Mouse (Mus musculus) c-Kit-positive CD71-negative TER-119-negative erythroid progenitor cells, embryonic 14.5 days (primary cell): Measurements from ENCODE around the gene Samd4.

Source experiments
- DNase-seq: peaks from one replicate; pipeline ENCODE4 v3.0.0-alpha.2; 2013; ENCODE audit warnings: low read depth

Samd4 gene

DNA sequence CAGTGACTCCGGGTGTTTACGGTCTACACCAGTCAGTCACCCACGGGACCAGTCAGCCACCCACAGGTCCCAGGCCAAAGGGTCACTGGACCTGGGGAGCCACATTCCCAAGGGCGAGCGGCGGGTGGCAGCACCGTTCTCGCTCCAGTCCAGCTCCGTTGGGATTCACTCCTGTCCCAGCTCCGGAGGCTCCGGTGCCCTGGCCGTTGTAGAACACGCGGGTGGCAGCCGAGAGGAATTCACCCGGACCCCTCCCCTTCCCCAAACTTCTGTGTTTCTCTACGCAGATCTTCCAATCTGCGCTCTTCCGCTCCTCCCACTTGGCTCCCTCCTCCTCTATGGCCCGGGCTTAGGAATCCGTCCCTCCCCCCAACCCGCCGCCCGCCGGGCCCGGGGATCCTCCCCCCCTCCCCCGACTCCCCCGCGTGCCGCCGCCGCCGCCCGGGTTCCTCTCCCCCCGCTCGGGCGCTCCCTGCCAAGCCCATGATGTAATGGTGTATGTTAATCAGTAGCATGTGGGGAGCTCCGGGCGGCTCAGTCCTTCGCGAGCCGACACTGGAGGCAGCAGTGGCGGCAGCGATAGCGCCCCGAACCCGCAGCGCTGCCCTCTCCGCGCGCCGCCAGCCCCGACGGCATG lies at the start of gene Samd4:
TSS of gene Samd4 (plus strand) at position 424 of the 637 bp plus-strand sequence.
- DNase-seq = no peak

DNA sequence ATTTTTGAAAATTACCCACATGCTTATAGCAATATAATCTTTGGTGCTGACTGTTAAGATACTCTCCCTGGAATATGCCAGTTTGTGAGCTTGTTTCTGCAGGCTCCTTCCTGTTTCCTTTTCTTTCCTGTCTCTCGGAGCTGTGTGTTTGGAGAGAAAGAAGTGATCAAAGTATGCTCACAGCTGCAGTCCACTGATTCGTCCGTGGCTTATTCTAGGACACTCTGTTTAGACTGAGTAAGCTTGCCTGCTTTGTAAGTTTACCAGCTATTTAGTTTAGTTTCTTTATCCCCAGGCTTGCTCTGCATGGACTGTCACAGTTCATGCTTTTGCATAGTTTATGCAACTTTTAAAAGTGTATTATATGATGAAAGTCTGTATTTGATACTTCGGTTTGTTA lies 43.3 kb upstream of the Samd4 start:
- no peak for DNase-seq

DNA sequence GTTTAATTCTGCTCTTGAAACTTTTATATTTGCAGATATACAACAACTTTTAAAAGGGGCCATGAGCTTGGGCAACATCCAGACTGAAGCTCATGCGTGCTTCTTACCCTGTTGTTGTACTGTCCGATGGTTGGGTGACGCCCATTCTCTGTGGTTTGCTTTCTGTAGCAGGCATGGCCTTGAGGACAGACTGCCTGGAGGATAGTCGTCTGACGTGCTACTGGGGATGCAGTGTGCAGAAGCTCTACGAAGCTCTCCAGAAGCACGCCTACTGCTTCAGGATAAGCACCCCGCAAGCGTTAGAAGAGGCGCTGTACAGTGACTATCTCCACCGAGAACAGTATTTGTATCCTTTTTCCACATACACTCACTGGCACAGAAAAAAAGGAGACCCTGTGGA lies 36.9 kb upstream of the Samd4 start:
- DNase-seq = no peak

DNA sequence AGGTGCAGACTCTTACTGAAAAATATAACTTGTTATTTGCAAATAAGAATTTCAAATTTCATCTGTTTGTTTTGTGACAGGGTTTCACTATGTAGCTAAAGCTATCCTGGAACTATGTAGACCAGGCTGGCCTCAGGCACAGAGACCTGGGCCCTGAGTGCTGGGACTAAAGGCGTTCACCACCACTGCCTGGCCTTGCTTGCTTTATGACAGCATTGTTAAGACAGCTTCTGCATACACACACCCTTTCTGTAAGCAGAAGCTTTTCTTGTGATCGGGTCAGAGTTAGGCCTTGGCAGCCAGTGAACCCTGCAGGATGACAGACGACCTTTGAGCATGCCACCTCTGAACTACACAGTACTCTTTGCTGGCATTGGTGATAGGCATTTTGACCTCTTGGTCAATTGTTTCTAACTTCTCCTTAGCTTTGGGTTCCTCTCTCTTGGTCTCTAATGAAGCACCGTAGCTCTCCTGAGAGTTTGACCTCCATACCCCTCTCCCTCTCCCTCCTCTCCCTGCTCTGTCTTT lies 34.5 kb upstream of the Samd4 start:
- DNase-seq = no peak

DNA sequence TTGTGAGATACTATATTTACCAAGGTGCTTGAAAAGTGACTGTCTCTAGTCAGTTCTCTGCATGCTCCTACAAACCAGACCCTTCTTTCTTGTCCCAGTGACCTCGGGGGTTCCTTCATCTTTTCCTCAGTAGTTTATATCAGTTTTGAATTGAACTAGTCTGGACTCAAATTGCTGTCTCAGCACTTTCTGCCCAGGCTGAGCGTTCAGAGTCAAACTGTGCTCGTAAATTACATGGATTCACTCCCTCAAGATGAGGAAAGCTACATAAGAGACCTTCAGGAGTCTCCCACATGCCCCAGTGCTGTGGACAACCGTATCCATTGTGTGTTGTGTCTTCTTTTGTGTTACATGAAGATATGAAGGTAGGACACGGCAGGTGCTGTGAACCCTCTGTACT lies 33.9 kb upstream of the Samd4 start:
- DNase-seq = no peak

DNA sequence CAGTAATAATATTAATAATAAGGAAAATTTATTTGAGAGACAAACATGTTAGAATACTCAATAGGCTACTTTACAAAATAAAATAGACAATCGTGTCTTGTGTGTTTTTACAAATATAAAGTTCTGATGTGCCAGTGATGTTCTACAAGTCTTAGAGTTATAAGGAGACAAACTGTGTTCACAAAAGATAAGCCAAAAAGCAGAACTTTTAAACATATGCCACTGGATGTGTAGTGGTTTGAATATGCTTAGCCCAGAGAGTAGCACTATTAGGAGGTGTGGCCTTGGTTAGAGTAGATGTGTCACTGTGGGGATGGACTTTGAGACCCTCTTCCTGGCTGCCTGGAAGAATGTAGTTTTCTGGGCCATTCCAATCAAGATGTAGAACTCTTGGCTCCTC lies 32.9 kb upstream of the Samd4 start:
- DNase-seq = no peak

DNA sequence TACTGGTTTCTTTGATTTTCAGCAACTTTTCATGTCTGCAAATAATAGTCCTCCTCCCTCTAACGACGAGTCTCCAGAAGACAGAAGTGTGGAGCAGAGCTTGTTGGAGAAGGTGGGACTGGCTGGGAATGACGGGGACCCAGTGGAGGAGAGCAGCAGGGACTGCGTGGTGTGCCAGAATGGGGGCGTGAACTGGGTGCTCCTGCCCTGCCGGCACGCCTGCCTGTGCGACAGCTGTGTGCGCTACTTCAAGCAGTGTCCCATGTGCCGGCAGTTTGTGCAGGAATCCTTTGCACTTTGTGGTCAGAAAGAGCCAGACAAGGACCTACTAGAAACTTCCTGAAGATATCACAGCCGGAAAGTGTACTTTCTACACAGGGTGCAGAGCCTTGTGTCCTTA lies 29.0 kb upstream of the Samd4 start:
- no peak for DNase-seq

DNA sequence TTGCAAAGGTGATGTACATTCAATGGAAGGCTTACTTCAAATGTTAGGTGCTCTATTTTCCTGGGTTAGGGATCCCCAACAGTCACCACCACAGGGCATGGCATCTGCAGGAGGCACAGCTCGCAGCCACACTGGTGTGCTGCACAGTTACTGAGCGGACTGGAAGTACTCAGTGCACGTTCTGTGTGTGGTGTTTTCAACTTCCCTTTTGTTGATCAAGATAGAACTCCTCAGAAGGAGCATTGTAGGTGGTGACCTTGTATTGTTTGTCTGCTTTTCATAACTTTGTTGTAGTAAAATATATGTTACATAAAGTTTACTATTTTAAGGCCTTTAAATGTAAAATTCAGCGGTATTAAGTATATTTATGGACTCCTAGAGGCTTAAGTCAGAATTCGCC lies 19.7 kb upstream of the Samd4 start:
- no peak for DNase-seq

DNA sequence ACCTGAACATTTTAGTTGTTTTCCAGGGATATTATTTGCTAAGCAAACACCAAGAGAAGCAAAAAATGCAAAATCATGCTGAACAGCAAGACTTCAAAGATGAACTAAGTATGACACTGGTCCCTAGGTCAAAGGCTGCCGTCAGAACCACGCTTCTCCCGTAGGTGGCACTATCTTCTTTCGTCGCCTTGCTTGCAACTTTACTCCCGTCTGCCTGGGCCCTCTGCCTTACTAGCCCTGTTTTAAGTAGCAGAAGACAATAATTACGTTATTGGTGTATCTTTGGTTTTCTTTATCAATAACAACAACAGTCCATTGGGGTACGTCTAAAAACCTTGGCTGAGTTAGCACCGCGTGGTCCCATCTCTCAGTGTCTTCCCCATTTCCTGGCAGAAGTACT lies 1.7 kb upstream of the Samd4 start:
- peak; percentile 50 for DNase-seq

DNA sequence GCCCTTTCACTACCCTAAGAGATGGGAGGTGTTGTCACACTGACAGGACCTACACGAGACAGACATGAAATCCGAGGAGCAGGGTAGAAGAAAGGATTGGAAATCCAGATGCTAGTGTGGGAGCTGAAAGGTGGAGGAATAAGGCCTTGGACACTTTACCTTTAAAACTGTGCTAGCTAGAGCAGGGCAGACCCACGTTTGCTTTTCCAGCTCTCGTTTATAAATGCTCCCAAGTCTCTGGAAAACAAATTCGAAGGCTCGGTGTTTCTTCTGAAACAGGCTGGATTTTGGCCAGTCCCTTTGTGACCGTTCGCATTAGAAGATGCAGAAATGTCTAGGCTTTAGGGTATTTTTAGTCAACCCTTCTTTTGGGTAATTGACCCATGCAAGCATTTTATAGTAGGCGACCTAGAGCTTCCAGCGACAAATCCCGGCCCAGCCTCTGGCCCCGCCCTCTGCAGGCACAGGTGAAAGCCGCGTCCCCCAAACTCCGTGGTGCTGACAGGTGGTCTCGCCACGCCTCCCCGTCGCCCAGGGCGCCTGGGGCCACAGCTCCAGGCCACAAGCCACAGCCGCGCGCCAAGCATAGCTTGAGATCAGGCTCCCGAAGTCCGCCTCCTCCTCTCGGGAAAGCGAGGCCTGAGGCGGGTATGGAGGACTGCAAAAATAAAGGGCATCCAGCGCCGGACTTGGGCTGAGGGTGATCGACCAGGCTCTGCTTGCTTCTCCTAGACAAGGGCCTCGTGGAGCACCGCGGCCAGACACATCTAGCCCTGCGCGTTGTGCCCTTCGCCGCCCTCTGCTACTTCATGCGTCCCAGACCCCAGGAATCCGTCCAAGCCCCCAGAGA lies 848 bp upstream of the Samd4 start:
- DNase-seq = no peak

DNA sequence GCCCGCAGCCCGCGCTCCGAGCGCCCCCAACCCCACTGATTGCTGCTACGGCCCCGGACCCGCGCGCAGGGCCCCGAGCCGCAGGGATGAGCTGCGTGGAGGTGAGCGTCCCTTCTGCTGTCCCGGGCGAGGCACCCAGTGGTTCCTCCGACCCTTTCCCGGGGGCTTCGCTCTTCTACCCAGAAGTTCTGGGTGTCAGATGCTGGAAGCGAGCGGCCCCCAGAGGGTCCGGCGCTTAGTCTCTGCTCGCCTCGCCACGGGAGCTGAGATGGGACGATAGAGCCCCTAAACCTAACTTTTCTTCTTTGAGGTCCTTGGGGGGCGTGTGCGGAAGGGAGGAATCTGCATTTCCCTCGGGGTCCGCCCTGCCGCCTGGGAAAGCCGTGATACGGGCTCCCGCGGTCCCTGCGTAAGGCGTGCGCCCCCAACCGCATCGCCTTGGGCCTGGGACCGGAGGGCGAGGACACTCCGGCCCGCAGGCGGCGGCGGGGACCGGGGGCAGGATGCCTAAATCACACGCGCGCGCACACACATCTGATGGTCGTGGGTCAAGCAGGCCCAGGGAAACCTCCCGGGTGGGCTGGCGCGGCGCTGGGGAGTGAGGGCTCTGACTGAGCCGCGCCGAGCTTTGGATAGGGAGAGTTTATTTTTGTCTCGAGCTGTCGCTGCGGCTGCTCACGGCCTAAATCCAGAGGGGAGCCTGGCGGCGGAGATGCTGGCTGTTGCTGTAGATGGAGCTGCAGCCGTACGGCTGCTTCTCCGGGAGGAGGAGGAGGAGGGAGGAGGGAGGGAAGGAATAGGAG lies 615 bp downstream of the Samd4 start:
- DNase-seq = no peak

DNA sequence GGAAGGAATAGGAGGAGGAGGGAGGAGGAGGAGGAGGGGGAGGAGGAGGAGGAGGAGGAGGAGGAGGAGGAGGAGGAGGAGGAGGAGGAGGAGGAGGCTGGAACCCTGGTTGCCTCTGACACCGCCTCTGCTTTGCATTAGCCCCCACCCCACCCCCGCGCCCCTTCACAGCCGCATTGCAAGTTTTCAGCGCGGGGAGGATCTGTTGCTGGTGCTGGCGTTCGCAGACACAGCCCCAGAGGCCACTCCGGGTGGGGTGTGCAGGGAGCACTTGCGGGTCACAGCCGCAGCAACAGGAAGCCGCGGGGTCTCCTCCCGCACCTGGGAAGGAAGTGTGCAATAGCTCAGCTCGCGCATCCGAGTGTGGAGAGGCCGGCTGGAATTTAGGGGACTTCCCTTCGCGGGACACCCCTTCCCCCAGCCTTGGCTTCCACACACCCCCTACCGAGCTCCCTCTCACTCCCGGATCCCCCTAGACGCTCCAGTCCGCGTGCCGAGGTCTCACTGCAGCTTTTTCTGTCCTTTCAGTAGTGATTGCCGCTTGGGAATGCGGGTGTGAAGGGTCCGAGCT lies 1.3 kb downstream of the Samd4 start:
- no peak for DNase-seq

DNA sequence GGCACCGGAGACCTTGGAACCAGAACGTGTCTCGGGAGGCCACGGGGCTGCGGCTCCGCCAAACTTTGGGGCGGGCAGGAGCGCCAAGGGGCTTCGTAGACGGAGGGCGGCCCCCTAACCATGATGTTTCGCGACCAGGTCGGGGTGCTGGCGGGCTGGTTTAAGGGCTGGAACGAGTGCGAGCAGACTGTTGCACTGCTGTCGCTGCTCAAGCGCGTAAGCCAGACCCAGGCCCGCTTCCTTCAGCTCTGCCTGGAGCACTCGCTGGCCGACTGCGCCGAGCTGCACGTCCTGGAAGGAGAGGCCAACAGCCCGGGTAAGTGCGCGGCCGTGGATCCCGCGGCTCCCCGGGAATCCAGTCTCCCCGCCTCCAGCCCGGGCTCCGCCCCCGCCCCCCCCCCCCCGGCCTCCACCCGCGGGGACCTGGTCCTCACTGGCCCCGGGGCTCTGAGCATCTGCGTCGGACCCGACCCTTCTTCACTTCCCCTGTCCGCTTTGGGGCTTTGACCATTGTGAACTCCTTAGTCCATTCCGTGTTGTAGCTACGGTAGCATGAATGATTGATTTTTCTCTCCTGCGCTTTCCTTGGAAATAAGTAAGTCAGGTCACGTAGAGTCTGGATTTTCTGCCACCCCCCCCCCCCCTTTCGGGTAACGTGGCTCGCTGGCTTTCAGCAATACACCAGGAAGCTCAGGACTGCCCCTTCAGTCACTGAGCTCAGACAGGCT lies 2.2 kb downstream of the Samd4 start:
- no peak for DNase-seq

DNA sequence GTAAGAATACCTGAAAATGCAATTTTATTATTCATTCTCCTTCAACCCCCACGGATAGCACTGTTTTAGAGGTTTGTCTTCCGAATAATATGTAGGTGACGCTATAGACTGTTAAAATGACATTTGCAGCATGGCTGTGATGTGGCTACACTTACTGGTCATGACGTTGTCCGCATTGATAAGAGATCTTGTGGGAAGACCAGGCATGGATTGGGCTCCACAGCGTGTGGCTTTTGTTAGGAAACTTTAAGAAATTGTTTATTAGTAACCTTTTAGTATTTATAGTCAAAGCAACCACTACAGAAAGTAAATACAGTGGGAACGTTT lies 2.7 kb downstream of the Samd4 start:
- no peak for DNase-seq

DNA sequence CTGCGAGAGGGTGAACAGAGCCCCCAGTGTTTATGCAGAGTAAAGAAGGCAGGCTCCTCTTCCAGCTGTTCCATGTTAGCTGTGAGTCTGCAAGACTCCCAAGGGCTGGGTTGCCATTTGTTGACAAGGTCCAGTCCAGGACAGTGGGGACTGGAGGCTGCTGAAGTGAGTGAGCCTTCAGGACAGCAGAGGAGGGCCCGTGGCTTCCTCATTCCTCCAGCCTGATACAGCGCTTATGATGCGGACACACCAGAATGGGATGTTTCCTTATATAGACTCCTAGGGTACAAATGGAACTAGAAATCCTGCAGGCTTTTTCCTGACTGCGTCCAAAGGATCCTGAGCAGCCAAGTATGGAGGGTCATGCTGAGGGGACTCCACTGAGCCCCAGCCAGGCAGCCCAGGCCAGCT lies 3.2 kb downstream of the Samd4 start:
- no peak for DNase-seq

DNA sequence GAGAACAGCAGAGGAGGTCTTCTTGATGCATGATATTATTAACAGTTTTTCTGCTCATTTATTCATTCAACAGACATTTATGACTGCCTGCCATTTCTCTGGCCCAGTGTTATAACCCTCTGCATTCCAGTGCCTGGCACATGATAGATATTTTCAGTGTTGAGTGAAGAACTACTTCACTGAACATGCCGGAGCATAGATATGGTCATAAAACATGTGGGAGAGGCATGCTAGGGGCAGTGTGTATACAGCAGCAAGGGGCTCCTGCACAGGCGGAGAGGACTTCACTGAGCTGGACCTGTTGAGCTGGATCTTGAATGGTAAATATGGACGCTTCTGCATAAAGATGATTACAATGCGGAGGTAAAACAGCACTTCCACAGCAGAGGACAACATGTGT lies 6.4 kb downstream of the Samd4 start:
- no peak for DNase-seq

DNA sequence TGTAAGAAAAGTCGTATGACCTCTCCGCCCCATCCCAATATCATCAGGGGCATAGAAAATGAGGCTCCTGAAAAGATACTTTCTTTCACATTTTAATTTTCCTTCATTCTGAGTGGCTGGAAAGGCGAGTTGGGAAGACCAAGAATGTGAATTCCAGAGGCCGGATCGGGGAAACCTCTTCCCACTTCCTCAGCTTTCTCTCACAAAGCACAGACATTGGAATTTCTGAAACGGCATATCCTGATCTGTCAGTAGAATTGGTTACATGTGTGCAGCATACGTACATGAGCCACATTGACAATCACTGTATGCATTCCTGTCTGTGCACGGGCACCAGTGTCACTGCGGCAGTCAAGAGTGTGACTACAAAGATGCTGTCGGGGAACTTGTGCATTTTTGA lies 11.3 kb downstream of the Samd4 start:
- DNase-seq = no peak

DNA sequence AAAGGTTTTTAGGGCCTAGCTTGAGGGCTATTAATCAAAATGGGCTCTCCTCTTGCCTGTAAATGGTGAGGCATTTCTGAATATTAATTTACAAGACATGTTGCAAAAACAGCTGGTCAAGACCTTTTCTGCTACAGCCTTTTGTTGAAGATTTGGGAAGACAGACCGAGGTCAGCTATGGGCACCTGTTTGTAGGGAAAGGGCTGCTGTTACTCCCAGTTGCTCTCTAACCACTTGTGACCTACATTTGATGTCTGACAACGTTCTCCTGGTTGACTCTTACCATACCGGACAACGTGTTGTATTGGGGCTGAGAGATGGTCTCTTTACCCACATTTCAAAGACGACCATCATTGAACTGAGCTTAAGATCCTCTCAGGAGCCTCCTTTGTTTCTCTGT lies 15.3 kb downstream of the Samd4 start:
- DNase-seq = no peak

DNA sequence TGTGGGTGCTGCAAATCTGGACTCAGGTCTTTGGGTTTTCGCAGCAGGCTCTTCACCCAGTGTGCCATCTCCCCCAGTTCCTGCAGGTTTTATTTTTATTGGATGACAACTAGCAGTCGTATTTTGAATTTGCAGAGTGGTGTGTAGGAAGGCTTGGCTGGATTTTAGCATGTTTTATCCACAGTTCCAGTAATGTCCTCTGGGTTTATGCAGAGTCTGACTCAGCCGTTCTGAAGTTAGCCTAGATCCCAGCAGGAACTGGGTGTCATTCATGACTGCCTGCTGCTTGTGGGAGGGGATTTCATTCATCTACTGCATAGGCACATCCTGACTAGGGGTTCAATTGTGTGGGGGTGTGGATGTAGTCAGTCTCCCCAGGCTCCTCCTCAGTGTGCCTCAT lies 16.0 kb downstream of the Samd4 start:
- DNase-seq = no peak

DNA sequence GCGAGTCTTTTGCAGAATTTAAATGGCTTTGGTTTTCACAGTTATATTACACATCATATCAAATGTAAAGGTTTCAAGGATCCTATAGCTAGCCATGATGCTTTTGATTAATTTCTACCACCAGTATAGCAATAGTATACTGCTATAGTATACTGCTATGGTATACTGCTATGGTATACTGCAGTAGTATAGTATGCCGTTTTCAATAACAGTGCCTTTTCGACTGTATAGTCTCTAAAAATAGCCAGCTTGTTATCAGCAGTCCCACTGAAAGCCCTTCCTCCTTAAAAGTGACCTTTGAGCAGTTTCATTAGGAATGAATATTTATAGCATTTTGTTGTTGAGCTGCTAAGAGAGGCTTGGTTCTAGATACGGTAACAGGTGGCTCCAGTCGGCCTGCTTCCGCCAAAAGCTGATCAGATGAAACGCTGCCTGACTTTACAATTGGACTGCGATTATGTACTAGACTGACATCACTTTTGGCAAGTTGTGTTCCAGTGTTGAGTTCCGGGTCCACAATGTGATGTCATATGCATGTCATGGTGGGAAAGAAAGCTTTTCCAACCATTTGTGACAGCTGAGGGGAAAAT lies 19.9 kb downstream of the Samd4 start:
- no peak for DNase-seq

DNA sequence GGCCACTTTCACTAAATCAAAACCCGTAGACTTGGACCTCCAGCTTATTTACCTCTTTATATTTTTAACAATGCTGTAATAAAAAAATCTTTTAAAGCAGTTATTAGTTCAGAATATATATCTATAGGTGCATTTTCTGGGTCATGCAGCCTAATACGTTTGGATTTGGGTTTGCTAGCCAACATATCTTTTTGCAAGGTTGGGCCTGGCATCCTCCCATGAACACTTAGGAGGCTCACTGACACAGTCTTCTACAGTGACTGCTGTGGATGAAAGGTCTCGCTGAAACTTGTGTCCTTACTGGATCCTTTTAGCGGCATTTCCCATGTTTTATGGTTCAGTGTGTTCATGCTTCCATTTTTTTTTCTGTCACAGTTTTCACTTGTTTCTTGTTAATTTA lies 21.6 kb downstream of the Samd4 start:
- DNase-seq = no peak

DNA sequence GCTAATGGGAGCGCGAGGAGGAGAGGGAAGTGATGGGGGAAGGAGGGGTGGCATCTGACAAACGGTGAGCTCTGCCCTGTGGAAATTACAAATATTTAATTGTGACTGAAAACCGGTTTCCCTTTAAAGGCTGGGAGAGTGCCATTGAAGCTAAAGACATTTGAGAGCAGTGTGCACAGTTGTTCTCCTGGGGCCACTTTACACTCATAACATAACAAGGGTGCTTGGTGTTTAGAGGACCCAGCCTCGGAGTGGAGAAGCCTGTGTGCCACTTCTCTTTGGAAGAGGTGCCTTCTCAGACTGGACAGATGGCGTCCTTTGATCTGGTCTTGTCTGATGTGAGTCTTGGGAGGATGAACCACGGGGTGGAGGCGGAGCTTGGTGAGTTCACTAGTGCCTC lies 26.2 kb downstream of the Samd4 start:
- DNase-seq = no peak
